Mouse (Mus musculus) brain, adult 2 months (tissue): ENCODE measurements around the gene Pms1.
A peak's percentile ranks its signal among the peaks of the same experiment; 100 is the strongest.
"Not testable (repeated sequence)": the region's sequence is repeated elsewhere in the genome, so short reads cannot be mapped to it uniquely, and the experiment has no call there.

ENCODE experiments used
- DNase-seq: peaks from one replicate; pipeline ENCODE4 v3.0.0; 2011; ENCODE audit warnings: low read depth, low spot score

Pms1 gene

GRCm38 (mm10) chr1:53296581-53297383 is at the start of gene Pms1, which contains the start of the genes Ormdl1 and Gm28778:
Gene Pms1, minus strand, starts transcription at chr1:53297018.
Gene Ormdl1, plus strand, starts transcription at chr1:53297095.
Gene Gm28778, plus strand, starts transcription at chr1:53297111.
- peak; percentile 99 for DNase-seq

- no peak for DNase-seq
Observed at GRCm38 (mm10) chr1:53341071-53341470, 44.3 kb upstream of the Pms1 start.

GRCm38 (mm10) chr1:53337403-53337802 is 40.6 kb upstream of the Pms1 start:
- not testable (repeated sequence) for DNase-seq

GRCm38 (mm10) chr1:53335465-53335864 is 38.6 kb upstream of the Pms1 start:
- no peak for DNase-seq

GRCm38 (mm10) chr1:53333527-53333926 is 36.7 kb upstream of the Pms1 start:
- not testable (repeated sequence) for DNase-seq

GRCm38 (mm10) chr1:53324827-53325494 is 28.1 kb upstream of the Pms1 start:
- DNase-seq = no peak

- no peak for DNase-seq
Observed at GRCm38 (mm10) chr1:53324277-53324676, 27.5 kb upstream of the Pms1 start.

GRCm38 (mm10) chr1:53323254-53323653 is 26.4 kb upstream of the Pms1 start:
- DNase-seq = no peak

- DNase-seq = no peak
Observed at GRCm38 (mm10) chr1:53321662-53322344, 25.0 kb upstream of the Pms1 start.

GRCm38 (mm10) chr1:53312989-53313967 is 16.5 kb upstream of the Pms1 start, which contains the start of gene Osgepl1:
Gene Osgepl1, plus strand, starts transcription at chr1:53313624.
- DNase-seq = peak; percentile 92

- DNase-seq = no peak
Observed at GRCm38 (mm10) chr1:53300506-53300905, 3.7 kb upstream of the Pms1 start.

GRCm38 (mm10) chr1:53291197-53291596 is 5.6 kb downstream of the Pms1 start:
- no peak for DNase-seq

GRCm38 (mm10) chr1:53272646-53273045 is 24.2 kb downstream of the Pms1 start:
- DNase-seq = peak; percentile 81

- DNase-seq = no peak
Observed at GRCm38 (mm10) chr1:53269901-53270300, 26.9 kb downstream of the Pms1 start.

- not testable (repeated sequence) for DNase-seq
Observed at GRCm38 (mm10) chr1:53264958-53265612, 31.7 kb downstream of the Pms1 start.

- peak; percentile 30 for DNase-seq
Observed at GRCm38 (mm10) chr1:53226063-53226462, 70.8 kb downstream of the Pms1 start.

- peak; percentile 95 for DNase-seq
Observed at GRCm38 (mm10) chr1:53225616-53226015, 71.2 kb downstream of the Pms1 start.

GRCm38 (mm10) chr1:53224775-53225174 is 72.0 kb downstream of the Pms1 start:
- DNase-seq = peak; percentile 16

- DNase-seq = no peak
Observed at GRCm38 (mm10) chr1:53210136-53210535, 86.7 kb downstream of the Pms1 start.

- no peak for DNase-seq
Observed at GRCm38 (mm10) chr1:53203902-53204301, 92.9 kb downstream of the Pms1 start.
